Mouse (Mus musculus): ENCODE data around the gene Hexa. TPM values are rescaled to one million over a fixed set of nuclear protein-coding genes. Genes with fewer than 3 reads are reported as not detected.
A peak's percentile ranks its signal among the peaks of the same experiment; 100 is the strongest.

Gene Hexa
- polyA plus RNA-seq, 1 experiment from 2014 or later = 61.6 TPM

- WGBS = 62% methylated on average over 4 of the region's 4 CpGs
- no peak overlapping the region for H3K9ac ChIP-seq (replicated peaks; ENCODE audit: low read depth)
- peak; percentile 27 for DNase-seq (ENCODE audit: low spot score)
- H3K4me1 ChIP-seq (ENCODE audit: insufficient read depth, low read depth, low read length) = no peaks in the 10 kb centered on the region
- peak; percentile 42; the same call in 1 of the 2 replicates for ATAC-seq
- no peak overlapping the region for H3K27ac ChIP-seq (ENCODE audit: low read length)
- H3K27me3 ChIP-seq (replicated peaks; ENCODE audit: insufficient read depth, low read length) = no peaks in the 10 kb centered on the region
- H3K9me3 ChIP-seq (ENCODE audit: low read length) = no peaks in the 10 kb centered on the region
- H3K36me3 ChIP-seq (ENCODE audit: insufficient read depth, low read length) = no peaks in the 10 kb centered on the region
- H3K4me2 ChIP-seq (replicated peaks; ENCODE audit: low read depth, low read length) = no peak overlapping the region
- no peak overlapping the region for H3K4me3 ChIP-seq (ENCODE audit: low read depth, low read length)
- TF ChIP-seq EP300 (IDR thresholded peaks at IDR 0.05) = no peak
- TF ChIP-seq CTCF (IDR thresholded peaks at IDR 0.05) = no peak
These were observed 5.5 kb upstream of the Hexa start for GRCm38 (mm10) chr9:59533889-59534288.

GRCm38 (mm10) chr9:59537651-59538050 is 1.7 kb upstream of the Hexa start:
- H3K36me3 ChIP-seq (ENCODE audit: insufficient read depth, low read length) = no peaks in the 10 kb centered on the region
- DNase-seq (ENCODE audit: low spot score) (peak; percentile 83), ATAC-seq (peak; percentile 56)
- H3K9ac ChIP-seq (replicated peaks; ENCODE audit: low read depth) = no peak overlapping the region
- TF ChIP-seq CTCF (IDR thresholded peaks at IDR 0.05) = peak; percentile 56
- TF ChIP-seq EP300 (IDR thresholded peaks at IDR 0.05) = no peak
- no peaks in the 10 kb centered on the region for H3K27me3 ChIP-seq (replicated peaks; ENCODE audit: insufficient read depth, low read length)
- no peaks in the 10 kb centered on the region for H3K9me3 ChIP-seq (ENCODE audit: low read length)
- no peak overlapping the region for H3K4me2 ChIP-seq (replicated peaks; ENCODE audit: low read depth, low read length)
- H3K4me3 ChIP-seq (ENCODE audit: low read depth, low read length) = no peak overlapping the region
- peaks cover 6% of the 10 kb centered on the region; the same call in 1 of the 2 replicates for H3K4me1 ChIP-seq (ENCODE audit: insufficient read depth, low read depth, low read length)
- WGBS = 41% methylated on average over 3 of the region's 3 CpGs
- no peak overlapping the region for H3K27ac ChIP-seq (ENCODE audit: low read length)

- Histone ChIP-seq H3K4me2 (replicated peaks; ENCODE audit: low read depth, low read length) (no peak overlapping the region), H3K9ac (replicated peaks; ENCODE audit: low read depth) (no peak overlapping the region), H3K4me3 (ENCODE audit: low read depth, low read length) (no peak overlapping the region), H3K9me3 (ENCODE audit: low read length) (no peaks in the 10 kb centered on the region), H3K27ac (ENCODE audit: low read length) (no peak overlapping the region), H3K36me3 (ENCODE audit: insufficient read depth, low read length) (no peaks in the 10 kb centered on the region), H3K4me1 (ENCODE audit: insufficient read depth, low read depth, low read length) (peaks cover 16% of the 10 kb centered on the region; the same call in 1 of the 2 replicates), H3K27me3 (replicated peaks; ENCODE audit: insufficient read depth, low read length) (no peaks in the 10 kb centered on the region)
- 85% methylated on average over 6 of the region's 6 CpGs for WGBS
- no peak for DNase-seq (ENCODE audit: low spot score)
- ATAC-seq = no peak
- TF ChIP-seq EP300 (IDR thresholded peaks at IDR 0.05) = no peak
- no peak for TF ChIP-seq CTCF (IDR thresholded peaks at IDR 0.05)
These were observed 2.3 kb downstream of the Hexa start for GRCm38 (mm10) chr9:59541617-59542016.

GRCm38 (mm10) chr9:59542766-59543324 is 3.5 kb downstream of the Hexa start:
- no peak for TF ChIP-seq CTCF (IDR thresholded peaks at IDR 0.05)
- TF ChIP-seq EP300 (IDR thresholded peaks at IDR 0.05) = no peak

GRCm38 (mm10) chr9:59544739-59545138 is 5.4 kb downstream of the Hexa start:
- DNase-seq (ENCODE audit: low spot score) (peak; percentile 45), ATAC-seq (no peak)
- no peaks in the 10 kb centered on the region for H3K27me3 ChIP-seq (replicated peaks; ENCODE audit: insufficient read depth, low read length)
- 75% methylated on average over 5 of the region's 5 CpGs for WGBS
- H3K9ac ChIP-seq (replicated peaks; ENCODE audit: low read depth) = no peak overlapping the region
- no peak for TF ChIP-seq CTCF (IDR thresholded peaks at IDR 0.05)
- no peak for TF ChIP-seq EP300 (IDR thresholded peaks at IDR 0.05)
- H3K27ac ChIP-seq (ENCODE audit: low read length) = no peak overlapping the region
- no peak overlapping the region for H3K4me2 ChIP-seq (replicated peaks; ENCODE audit: low read depth, low read length)
- H3K4me3 ChIP-seq (ENCODE audit: low read depth, low read length) = no peak overlapping the region
- H3K36me3 ChIP-seq (ENCODE audit: insufficient read depth, low read length) = no peaks in the 10 kb centered on the region
- H3K9me3 ChIP-seq (ENCODE audit: low read length) = no peaks in the 10 kb centered on the region
- peaks cover 11% of the 10 kb centered on the region; the same call in 1 of the 2 replicates for H3K4me1 ChIP-seq (ENCODE audit: insufficient read depth, low read depth, low read length)

More at GRCm38 (mm10) chr9:59542766-59543324, 3.5 kb downstream of the Hexa start:
- Histone ChIP-seq H3K36me3 (ENCODE audit: insufficient read depth, low read length) (no peaks in the 10 kb centered on the region), H3K27me3 (replicated peaks; ENCODE audit: insufficient read depth, low read length) (no peaks in the 10 kb centered on the region), H3K4me3 (ENCODE audit: low read depth, low read length) (no peak overlapping the region), H3K27ac (ENCODE audit: low read length) (no peak overlapping the region), H3K9ac (replicated peaks; ENCODE audit: low read depth) (no peak overlapping the region), H3K9me3 (ENCODE audit: low read length) (no peaks in the 10 kb centered on the region), H3K4me2 (replicated peaks; ENCODE audit: low read depth, low read length) (no peak overlapping the region), H3K4me1 (ENCODE audit: insufficient read depth, low read depth, low read length) (peaks cover 16% of the 10 kb centered on the region; the same call in 1 of the 2 replicates)
- DNase-seq (ENCODE audit: low spot score) = peak; percentile 66
- ATAC-seq = peak; percentile 61

- Histone ChIP-seq H3K4me1 (ENCODE audit: insufficient read depth, low read depth, low read length) (peaks cover 11% of the 10 kb centered on the region; the same call in 1 of the 2 replicates), H3K27me3 (replicated peaks; ENCODE audit: insufficient read depth, low read length) (no peaks in the 10 kb centered on the region), H3K4me3 (ENCODE audit: low read depth, low read length) (no peak overlapping the region), H3K36me3 (ENCODE audit: insufficient read depth, low read length) (no peaks in the 10 kb centered on the region), H3K9me3 (ENCODE audit: low read length) (no peaks in the 10 kb centered on the region), H3K4me2 (replicated peaks; ENCODE audit: low read depth, low read length) (no peak overlapping the region), H3K9ac (replicated peaks; ENCODE audit: low read depth) (no peak overlapping the region), H3K27ac (ENCODE audit: low read length) (no peak overlapping the region)
- TF ChIP-seq CTCF (IDR thresholded peaks at IDR 0.05) (no peak), EP300 (IDR thresholded peaks at IDR 0.05) (no peak)
- no peak for DNase-seq (ENCODE audit: low spot score)
- 62% methylated on average over 1 of the region's 1 CpGs for WGBS
- ATAC-seq = no peak
These were observed 8.5 kb downstream of the Hexa start for GRCm38 (mm10) chr9:59547869-59548268.

All from lung, postnatal 0 days (tissue).